Mouse (Mus musculus) telencephalon, adult 2 months (tissue): Measurements from ENCODE around the gene Nxph1.

Experiments
- DNase-seq: peaks from one replicate; pipeline ENCODE4 v3.0.0-alpha.2; 2011; ENCODE audit warnings: low read depth, low spot score

Gene Nxph1

DNA sequence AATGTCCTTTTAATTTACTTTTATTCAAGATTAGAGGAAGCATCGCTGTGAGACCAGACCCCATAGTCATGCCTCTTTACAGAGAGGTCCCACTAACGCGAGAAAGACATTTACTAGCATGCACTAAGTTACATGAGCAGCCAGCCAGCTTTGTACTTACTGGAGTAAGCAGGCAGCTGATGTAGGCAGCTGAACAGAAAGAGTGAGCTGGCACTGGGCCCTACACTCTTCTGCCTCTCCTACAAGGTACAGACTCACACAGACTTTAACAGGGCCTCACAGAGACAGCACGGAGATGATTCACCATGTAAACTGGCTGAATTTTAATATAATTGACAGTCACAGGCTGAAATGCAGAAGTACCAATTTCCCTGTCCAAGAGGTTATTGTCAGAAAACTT, 11.6 kb downstream of the Nxph1 start:
- DNase-seq = no peak

DNA sequence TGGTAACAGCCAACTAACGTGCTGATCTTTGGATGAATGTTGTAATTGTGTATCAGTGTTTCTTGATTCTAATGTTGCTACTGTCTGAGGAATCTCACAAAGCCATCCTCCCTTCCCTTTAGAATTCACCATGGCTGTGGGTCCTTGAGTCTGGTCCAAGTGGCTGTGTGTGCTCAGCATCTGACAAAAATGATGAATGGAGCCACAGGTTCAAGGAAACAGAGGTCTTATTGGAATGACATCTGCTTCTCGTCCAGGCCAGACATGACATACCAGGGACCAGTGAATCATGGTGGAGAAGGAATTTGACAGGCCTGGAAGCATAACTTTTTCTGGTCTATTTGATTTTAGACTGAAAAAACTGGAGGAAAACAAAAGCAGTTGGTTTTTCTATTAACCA, 22.3 kb downstream of the Nxph1 start:
- no peak for DNase-seq

DNA sequence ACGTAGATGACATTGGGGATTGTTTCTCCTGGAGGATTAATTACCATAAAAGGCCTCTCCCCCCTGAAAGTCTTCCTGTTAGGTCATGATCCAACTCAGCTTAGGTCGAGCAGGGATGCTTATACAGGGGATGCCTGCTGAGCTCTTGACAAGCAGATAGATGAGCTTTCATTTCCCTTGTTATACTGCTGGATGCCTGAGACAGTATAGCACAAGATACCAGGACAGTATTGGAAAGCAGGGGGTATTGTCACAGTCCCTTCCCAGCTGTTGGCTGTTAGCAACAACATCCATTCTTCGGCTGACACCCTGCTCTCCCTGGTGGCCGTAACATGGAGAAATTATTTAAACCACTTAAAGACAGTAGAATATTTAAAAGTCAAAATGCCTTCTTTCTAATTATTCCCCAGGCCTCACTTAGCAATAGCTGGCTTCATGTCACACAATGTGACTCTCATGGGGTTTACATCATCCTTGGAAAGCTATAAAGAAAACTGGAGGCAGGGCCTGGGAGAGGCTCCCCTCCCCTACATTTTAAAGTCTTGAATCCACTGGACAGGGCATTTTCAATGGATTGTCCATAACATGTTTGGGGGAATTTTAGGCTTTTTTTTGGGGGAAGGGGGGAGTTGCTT, 31.1 kb downstream of the Nxph1 start:
- no peak for DNase-seq

DNA sequence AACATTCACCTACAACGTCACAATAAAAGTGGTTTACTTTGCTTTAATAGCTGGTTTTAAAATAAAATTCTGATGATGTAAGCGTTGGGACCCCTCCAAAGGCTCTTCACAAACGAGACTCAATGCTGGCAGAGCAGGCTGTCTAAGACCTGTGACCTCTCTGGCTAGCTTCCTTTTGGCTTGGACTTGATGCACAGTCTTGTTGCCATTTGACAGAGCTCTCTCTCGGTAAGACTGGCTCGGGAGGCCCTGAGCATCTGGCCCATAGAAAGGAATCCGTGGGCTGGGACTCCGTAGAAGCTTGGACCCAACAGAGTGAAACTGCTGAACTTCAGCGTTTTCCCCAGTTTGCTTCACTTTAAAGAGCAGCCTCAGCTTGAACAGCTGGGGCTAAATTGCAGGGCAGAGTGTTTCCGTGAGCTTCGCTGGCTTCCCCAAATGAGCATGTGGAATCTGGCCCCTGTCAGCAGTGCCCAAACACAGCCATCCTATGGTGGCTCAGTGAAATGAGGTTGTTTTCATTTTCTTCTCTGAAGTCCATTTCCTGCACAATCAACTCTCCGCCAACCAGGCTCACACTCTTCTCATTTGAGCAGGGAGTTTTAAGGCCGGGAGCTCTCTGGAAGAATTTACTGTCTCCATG, 48.2 kb downstream of the Nxph1 start:
- no peak for DNase-seq

DNA sequence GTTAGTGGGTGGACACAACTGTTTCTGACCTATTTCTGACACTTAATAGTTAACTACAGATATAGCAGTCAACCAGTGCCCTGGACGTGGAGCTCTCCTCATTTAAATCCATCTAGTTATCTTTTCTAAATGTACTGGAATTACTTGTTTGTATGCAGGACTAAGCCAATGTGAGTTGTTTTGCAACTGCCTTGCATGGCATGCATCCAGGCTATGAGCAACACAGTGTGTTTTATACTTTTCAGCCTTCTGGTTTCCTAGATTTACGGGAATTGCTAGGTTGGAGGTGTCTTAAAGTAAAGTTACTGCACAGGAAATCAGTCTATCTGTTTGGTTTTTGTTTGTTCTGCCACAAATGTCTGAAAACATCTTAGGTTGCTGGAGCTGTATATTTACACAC, 49.1 kb downstream of the Nxph1 start:
- DNase-seq = no peak

DNA sequence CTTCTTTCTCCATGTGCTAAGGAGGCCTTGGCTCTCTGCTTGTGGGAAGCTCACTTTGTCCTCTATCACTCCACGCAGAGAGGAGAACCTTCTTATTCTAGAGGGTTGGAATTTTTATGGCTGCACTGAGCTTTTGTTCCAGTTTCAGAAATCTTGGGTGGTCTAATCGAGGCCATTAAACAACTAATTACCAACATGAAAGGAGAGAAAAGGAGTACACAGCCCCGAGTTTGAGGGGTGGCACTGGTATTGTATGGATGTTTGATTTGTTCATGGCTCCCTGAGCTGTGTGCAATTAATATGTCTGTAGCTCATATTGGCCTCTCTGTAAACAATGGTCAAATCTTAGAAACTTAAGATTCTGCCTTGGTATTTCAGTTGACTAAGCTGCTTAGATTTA, 54.5 kb downstream of the Nxph1 start:
- no peak for DNase-seq

DNA sequence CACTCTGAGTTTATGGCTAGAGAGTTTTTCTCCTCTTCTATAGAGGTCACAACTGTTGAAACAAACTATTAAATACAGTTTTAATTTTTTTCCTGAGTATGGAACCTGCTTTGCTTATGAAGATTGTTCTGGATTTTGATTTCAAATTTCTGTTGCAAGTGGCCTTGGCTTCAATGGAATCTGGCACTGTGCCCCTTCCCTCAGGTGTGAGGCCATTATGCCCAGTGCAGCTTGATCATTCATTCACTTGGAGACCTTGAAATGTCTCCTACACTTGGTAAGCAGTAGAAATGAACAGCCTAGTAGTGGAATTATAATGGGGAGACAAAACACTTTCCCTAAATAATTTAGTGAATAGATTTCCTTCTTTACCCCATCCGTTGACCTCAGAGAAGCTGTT, 78.4 kb downstream of the Nxph1 start:
- no peak for DNase-seq

DNA sequence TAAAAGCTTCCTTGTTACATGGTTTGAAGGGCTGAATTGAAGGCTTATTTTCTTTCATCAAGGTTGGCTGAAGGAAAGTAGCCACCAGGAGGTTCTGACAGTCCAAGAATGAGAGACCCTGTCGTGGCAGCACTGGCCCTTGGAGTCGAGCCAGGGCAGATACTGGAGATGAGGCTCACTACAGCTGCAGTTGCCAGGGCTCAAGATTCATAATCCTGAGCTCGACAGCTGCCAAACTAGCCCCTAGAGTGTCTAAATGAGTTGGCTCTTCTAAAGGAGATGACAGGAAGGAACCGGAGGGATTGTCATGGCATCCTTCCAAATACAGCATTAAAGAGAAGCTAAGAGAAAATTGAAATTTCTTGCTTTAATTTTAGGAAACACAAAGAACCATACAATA, 78.9 kb downstream of the Nxph1 start:
- DNase-seq = no peak

DNA sequence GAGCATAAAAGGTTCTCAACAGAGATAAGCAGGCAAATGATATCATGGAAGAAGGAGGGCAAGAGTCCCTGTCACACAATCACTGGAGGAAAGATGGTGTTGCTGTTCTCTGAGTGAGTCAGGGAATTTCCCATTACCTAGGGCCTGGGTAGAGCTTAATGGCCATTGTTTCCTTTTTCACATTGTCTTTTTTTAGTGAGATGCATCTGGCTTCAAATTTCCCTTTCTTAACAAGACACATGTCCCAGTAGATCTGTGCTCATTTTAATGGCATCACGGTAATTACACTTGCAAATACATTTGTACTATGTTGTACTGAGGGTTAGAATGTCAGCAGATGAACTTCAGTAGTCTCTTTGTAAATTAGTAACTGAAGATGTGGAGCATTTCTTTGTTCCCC, 80.3 kb downstream of the Nxph1 start:
- no peak for DNase-seq

DNA sequence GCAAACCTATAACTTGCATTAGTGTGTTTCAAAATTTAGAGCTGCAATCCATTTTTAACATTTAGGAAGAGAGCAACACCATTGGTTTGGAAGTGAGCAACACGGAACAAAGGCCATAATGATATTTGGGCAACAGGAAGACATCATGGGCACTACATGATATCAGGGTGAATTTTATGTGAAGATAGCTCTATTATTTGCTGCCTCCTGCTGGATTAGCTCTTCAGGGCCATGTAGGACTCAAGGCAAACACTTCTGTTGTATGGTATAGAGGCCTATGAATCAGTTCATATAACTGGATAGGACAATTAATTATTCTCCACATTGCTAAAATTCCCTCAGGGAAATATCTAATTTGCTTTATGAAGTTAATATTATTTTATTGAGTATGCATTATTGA, 91.1 kb downstream of the Nxph1 start:
- DNase-seq = no peak

DNA sequence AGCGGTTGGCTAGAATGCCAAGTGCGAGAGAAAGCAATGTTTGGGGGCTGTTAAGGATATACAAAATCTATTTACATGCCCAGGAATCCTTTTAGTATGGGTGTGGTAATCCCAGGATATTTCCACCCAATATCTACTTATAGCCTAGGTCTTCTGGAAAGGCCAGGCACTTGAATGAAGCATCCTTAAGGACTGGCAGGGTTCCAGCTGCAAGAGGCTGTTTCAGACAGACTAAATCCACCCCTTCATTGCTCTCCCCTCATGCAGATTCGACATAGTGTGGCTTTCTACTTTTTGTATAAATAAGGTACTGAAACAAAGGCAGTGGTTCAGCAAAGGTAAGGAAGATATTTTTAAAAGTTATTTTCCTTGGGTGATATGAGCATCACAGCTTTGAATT, 92.8 kb downstream of the Nxph1 start:
- DNase-seq = no peak

DNA sequence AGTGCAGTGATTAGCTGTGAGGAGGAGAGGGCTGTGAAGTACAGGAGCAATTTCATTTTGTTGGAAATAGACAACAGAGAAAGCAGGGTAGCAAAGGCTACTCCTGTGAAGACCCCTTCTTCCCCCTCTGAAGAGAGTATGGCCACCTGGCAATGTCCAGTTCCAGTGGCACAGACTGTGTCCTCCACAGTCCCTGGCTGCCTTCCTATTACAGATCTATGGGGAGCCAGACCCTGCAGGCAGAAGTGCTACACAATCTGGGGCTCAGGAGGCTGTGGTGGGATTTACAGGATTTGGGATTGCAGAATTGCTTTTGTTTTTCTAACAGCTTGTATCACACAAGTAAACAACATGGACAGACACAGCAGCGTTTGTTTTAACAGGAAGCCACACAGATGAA, 94.2 kb downstream of the Nxph1 start:
- no peak for DNase-seq

DNA sequence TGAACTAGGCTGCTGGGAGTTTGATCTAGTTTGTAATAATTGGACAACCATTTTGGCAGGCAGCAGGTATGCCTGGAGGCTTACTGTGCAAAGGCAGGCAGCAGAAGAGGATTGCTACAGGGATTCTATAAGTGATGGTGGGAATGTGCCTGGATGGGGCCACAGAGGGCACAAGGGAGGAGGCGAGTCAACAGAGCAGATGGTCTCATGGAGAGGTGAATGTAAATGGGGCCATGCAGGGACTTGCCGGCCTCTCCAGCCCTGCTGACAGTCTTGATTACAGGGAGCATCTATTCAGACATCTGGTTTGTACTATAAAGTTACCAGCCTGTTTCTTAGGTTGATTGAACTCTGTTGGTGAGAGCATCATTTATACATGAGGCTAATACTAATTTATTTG, 98.6 kb downstream of the Nxph1 start:
- no peak for DNase-seq

DNA sequence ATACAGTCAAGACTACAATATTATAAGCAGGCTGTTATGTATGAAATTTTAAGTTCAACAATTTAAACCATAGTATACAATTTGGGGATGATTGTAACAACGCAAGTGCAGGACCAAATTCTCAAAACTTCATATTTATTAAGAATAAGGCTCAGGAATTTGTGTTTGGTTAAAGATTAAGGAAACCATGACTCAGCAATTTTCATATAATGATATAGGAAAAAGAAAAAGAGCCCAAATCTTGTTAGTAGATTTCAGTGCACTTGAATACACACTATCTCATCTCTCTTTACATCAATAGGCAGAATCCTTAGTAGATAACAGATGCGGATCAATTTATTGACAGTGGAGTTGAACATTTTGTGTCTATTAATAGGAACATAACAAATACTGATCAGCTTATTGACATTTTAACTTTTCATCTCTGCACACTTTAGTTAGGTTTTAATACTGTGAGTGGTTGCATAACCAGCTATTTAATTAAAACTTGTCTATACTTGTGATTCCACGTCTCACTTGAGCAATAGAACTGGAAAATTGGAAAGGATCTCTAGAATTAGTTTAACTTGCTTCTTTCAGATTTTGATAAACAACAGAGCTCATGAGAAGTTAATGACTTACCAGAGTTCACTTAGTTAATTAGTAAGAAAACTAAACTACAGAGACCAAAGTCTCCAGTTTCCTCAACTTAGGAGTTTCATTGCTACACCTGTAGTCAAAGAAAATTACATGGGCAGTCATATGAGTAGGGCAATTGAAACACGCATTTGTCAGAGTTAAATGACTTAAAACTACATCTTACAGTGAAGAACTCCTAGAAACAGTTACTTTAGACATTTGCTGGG, 113.3 kb downstream of the Nxph1 start:
- DNase-seq = no peak

DNA sequence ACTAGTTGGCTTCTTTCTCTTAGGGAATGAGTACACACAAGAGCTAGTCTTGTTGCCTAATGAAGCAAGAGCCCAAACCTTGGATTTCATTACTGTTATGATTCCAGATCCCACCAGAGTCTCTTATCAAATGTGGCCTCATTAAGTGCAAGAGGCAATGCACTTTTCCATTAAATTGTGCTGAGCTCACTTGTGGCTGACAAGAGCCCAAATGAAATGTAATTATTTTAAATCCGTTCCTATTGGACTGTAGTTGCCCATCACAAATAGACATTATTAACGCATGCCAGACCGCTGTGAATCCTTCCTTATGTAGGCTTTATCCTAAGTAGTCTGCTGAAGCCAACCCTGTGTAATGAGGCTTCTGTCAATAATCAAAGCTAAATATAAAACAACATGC, 118.2 kb downstream of the Nxph1 start:
- DNase-seq = no peak

DNA sequence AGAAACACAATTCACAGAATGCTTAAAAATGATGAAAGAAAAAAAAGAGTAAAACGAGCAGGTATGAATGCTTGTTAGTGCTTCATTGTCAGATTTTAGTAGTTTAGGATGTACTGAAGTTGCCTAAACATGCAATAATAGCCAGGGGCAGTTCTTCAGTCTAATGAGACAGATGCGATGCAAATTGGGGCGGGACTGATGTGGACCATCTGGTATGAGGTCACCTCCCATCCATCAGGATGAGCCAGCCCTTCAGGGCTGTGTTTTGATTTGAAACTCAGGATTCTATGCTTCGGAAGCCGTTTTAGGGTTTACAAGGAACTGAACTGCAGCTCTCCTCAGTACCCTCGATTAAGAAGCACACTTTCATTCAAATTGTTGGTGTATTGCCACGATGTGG, 121.7 kb downstream of the Nxph1 start:
- DNase-seq = no peak

DNA sequence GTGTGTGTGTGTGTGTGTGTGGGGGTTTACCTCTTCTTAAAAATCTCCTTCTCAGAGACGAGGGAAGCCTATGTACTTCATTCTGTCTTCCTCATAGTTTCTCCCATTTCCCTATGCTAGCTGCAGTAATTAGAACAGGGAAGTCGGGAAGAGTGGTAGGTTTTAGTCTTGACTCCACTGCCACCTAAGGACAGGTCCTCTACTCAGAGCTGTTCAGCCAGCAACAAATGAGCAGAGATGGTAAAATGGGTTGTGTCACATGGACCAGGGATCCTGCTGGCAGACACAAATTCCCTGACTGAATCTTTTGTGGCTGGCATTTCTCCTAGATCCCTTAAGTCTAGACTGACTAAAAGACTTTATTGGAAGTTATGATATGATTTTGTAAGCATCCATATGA, 128.2 kb downstream of the Nxph1 start:
- no peak for DNase-seq

DNA sequence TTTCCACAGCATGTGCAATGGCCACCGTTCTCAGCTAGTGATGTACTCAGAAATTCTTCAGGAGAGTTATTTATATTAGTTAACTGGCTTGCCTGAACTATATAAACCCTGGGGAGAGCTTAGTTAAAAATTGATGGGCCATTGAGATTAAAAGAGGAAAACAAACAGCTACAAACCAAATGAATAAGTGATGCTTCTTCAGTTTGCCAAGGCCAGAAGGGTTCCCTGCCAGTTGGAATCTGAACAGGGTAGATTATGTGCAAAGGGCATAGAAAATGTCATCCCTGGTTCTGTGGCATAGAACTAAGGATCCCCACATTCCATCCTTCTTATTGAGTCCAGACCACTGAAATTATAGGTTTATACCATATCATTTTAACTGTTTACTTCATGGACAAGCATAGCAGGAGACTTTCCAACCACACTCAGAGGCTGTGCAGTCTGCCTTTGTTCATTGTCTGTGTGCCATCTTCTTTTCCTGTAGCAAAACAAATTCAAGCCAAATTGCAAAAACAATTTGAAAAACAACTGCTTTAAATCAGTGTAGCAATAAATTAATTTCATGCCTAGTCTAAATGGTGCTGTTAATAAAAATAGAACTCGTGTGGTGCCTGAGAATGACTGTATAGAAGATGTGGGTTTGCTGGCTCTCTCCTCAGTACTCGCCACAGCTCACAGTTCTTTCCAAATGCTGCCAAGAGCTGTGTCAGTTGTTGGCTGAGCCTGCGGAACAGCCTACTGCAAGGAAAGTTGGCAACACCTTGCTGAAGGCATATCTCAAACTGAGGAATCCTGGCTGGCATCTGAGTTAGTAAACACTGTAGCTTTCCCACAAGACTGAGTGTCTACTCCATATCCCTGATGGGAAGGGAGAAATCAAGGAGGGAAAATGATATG, 129.8 kb downstream of the Nxph1 start:
- DNase-seq = peak; percentile 90

DNA sequence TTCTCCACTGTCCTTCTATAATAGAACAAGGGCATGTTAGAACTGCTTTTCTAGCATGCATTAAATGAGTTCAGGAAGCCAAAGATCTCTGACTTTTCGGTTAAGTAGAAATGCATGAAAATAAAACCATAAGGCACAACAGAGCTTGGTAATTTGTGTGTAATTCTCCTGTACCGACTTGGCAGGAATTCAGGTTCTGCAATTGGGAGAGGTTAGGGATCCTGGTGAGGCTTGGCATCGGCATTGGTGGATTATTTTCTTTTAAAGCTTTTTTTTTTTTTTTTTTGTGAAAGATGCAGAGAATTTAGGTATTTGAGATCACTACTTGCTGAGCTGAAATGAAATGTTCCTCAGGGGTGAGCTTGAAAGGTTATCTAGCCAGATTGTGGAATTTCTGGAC, 135.6 kb downstream of the Nxph1 start:
- DNase-seq = no peak

DNA sequence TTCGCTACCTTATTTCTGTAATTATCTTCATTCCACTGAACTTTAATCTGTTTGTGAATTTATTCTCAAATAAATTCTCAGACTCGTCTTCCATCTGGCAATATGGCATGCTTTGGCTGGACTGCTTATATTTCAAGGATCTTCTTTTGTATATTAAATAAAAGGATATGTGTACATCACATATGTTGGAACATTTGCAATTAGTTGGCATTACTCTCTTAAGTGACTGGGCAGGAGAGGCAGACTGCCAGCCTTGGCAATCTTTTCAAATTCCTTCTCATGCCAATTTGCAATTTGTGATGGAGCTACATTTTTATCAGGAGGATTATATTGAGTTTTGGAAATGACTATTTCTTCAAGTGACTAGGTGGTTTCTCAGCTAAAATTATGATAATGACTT, 149.1 kb downstream of the Nxph1 start:
- DNase-seq = no peak

DNA sequence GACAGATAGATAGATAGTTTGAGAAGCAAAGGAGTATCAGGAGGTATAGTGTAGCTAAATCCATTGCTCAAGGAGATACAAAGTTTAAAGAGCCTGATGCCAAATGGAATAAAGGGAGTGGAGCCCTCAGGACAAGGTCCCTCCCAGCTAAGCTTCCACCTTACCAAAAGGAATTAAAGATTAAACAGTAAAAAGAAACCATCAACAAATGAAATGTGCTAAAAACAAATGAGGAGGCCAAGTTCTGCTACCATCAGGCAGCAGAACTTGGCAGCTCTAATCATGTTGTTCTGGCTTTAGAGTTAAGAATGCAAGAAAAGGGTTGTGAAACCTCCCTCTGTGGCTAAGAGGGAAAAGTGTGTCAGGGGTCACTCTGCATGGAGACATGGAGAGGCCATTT, 159.1 kb downstream of the Nxph1 start:
- DNase-seq = no peak

DNA sequence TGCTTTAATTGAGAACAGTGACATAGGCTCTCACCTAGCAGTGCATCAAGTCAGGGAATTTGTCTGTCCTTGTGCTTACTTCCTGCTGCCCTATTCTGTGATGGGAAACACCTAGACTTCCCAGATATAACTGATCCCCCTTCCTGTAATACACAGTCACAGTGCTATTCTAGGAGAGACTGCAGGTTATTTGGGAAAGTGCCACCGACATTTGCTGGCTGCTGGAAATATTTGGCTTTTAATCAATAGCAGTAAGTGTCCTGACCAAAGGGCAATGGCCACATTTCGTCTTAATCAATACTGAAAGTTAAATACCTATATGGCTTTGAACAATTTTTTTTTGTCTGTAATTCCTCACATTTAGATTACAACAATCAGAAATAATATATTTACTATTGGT, 170.9 kb downstream of the Nxph1 start:
- no peak for DNase-seq
